ENCODE assay signal across 7 mouse cellular contexts in the genomic region with DNA sequence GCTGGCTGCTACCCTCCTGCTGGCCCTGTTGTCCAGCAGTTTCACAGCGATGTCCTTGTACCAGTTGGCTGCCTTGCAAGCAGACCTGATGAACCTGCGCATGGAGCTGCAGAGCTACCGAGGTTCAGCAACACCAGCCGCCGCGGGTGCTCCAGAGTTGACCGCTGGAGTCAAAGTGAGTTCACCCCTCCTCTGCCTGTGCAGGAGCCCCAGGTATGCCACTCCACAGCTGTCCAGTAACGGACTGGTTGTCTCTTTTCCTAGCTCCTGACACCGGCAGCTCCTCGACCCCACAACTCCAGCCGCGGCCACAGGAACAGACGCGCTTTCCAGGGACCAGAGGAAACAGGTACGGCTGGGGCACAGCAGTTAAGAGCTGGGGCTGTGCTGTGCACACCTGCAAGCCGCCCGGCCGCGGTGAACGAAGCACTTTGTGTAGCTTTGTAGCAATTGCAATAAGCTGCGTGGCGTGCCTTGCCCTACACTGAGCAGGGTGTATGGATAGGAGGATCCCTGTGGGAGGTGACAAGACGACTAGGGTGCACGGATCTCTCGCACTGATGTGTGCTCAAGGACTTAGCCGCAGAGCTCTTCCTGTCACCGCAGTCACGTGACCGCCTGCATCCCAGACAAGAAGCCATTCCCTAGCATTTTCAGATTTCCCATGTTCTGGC. TPM values are rescaled to one million over a fixed set of nuclear protein-coding genes. Genes with fewer than 3 reads are reported as not detected.
DNase-seq lines count a peak whose midpoint lies in the region; ATAC-seq and TF ChIP-seq lines count a peak whose summit lies in the region.

No protein-coding gene starts in this region.

- H3K4me1 ChIP-seq in ES-E14 (ENCODE audit: control insufficient read depth in 2 of 2, insufficient read depth in 2 of 2, low read length in 2 of 2, poor library complexity in 1 of 2) = no peaks in the 10 kb centered on the region
- H3K4me1 ChIP-seq in embryonic facial prominence, embryonic 11.5 days (ENCODE audit: control insufficient read depth, insufficient read depth, low read length) = no peaks in the 10 kb centered on the region

- H3K27ac ChIP-seq in ES-E14 (ENCODE audit: insufficient read depth, low read depth, low read length, poor library complexity, severe bottlenecking) (no peak overlapping the region), macrophage (no peak overlapping the region)
- H3K27ac ChIP-seq in embryonic facial prominence, embryonic 11.5 days (replicated peaks; ENCODE audit: low read depth, low read length) = no peak overlapping the region

- 0 out of 2 replicates have a peak, but pooled peaks have one; percentile 59 for ATAC-seq in embryonic facial prominence, embryonic 11.5 days (replicated peaks; ENCODE audit: insufficient number of reproducible peaks, low FRiP score, low TSS enrichment, low read depth)
- ATAC-seq in hematopoietic stem cell, adult 5-6 weeks (replicated peaks in 1 of 2; ENCODE audit: insufficient read depth in 1 of 2, low FRiP score in 2 of 2, low TSS enrichment in 1 of 2, low read depth in 1 of 2, poor library complexity in 2 of 2, severe bottlenecking in 2 of 2) = peak; percentile 6 to 52; a peak in 2 of 4 replicates

- no peaks in the 10 kb centered on the region for H3K79me2 ChIP-seq in macrophage (ENCODE audit: inconsistent target)

- peak overlapping the region; percentile 40 for H3K9ac ChIP-seq in ES-E14 (ENCODE audit: insufficient read depth, low read depth, low read length, poor library complexity, severe bottlenecking)
- peak overlapping the region; percentile 48 for H3K9ac ChIP-seq in embryonic facial prominence, embryonic 11.5 days (replicated peaks; ENCODE audit: low read length)

- in situ Hi-C loops in ES-E14 (cut with MboI; ENCODE audit: low sequenced_read_pairs in 2 of 2, unreplicated experiment in 2 of 2) = no loop called here

- no peaks in the 10 kb centered on the region for H3K9me3 ChIP-seq in ES-E14 (ENCODE audit: control insufficient read depth, insufficient read depth, low read depth, low read length)
- no peaks in the 10 kb centered on the region for H3K9me3 ChIP-seq in embryonic facial prominence, embryonic 11.5 days (replicated peaks; ENCODE audit: control insufficient read depth, low read length)

- H3K27me3 ChIP-seq in embryonic facial prominence, embryonic 11.5 days (ENCODE audit: control insufficient read depth, insufficient read depth, low read length) = no peaks in the 10 kb centered on the region; the same call in 1 of the 2 replicates

- H3K4me3 ChIP-seq in ES-E14 (ENCODE audit: insufficient read depth in 1 of 2, low read depth in 1 of 2, low read length in 2 of 2, poor library complexity in 1 of 2, severe bottlenecking in 1 of 2) (peak overlapping the region; percentile 65 to 67), macrophage (ENCODE audit: inconsistent target) (peak overlapping the region; percentile 10; the same call in 1 of the 2 replicates)
- H3K4me3 ChIP-seq in embryonic facial prominence, embryonic 11.5 days (ENCODE audit: low read depth, low read length) = peak overlapping the region; percentile 40

- no peaks in the 10 kb centered on the region for H3K36me3 ChIP-seq in ES-E14 (ENCODE audit: control insufficient read depth, insufficient read depth, low read length, poor library complexity, severe bottlenecking)
- H3K36me3 ChIP-seq in embryonic facial prominence, embryonic 11.5 days (replicated peaks; ENCODE audit: control insufficient read depth, insufficient read depth, low read depth, low read length) = no peaks in the 10 kb centered on the region
- no peaks in the 10 kb centered on the region for H3K36me3 ChIP-seq in macrophage (ENCODE audit: inconsistent target)

- peak; percentile 42 for DNase-seq in ES-E14 (ENCODE audit: low read depth, low spot score)
- DNase-seq in adrenal gland, postnatal 10 days = peak; percentile 55
- DNase-seq in embryonic facial prominence, embryonic 11.5 days (ENCODE audit: low spot score) = peak; percentile 66
- DNase-seq in layer of hippocampus, postnatal 25 days (ENCODE audit: extremely low spot score in 1 of 2, low spot score in 1 of 2) = peak; percentile 18 to 30
- DNase-seq in skeletal muscle tissue, adult 2 months (ENCODE audit: low read depth, low spot score) = peak; percentile 7

- whole genome bisulfite sequencing in embryonic facial prominence, embryonic 11.5 days = 6% methylated on average over 29 of the region's 29 CpGs
- 7% methylated on average over 29 of the region's 29 CpGs for WGBS in macrophage (ENCODE audit: missing documents)

- peak overlapping the region; percentile 72 for H3K4me2 ChIP-seq in embryonic facial prominence, embryonic 11.5 days (ENCODE audit: low read depth, low read length)

TF ChIP-seq in ES-E14, 5 proteins besides CTCF, POLR2A, EP300 and RAD21:
- TF ChIP-seq HCFC1 (IDR thresholded peaks at IDR 0.05; ENCODE audit: borderline replicate concordance, insufficient read depth, low read length) = no peak
- TF ChIP-seq CHD2 (IDR thresholded peaks at IDR 0.05; ENCODE audit: low read depth, low read length) = no peak
- TF ChIP-seq ZC3H11A (IDR thresholded peaks at IDR 0.05; ENCODE audit: borderline replicate concordance, low read depth, low read length) = no peak

RNA-seq across cellular contexts. Expression of a gene that starts 0.9 kb away (rescaled TPM):
- total RNA-seq in ES-E14 (2012; rRNA removed) = 0.21 and 0.31 TPM in 2 replicates
- total RNA-seq in adrenal gland, postnatal 10 days (2021) = 1 to 10 TPM; 2.3 to 4.5 TPM
- 0.17 TPM in 1 of 2 replicates, not detected in the other for polyA plus RNA-seq in embryonic facial prominence, embryonic 11.5 days (2014; fragmentation: Nextera tagmentation; extraction: Ambion mirVana)
- 2.2 TPM in 2 replicates for total RNA-seq in hematopoietic stem cell, adult 5-6 weeks (2017)
- 1 to 10 TPM; 3.2 to 4.2 TPM for total RNA-seq in layer of hippocampus, postnatal 25 days (2021)
- total RNA-seq in macrophage (2018; cell fraction: chromatin; rRNA removed) = 1 to 10 TPM in 25 of 26 experiments, under 1 TPM in 1; 0.67 to 6.9 (median 3.1) TPM
- total RNA-seq in macrophage (2018; cell fraction: cytosol; rRNA removed) = 1 to 10 TPM in 14 of 26 experiments, under 1 TPM in 12; 0.29 to 3.6 (median 1.7) TPM
- 1 to 10 TPM; 1.1 to 7.9 (median 3.1) TPM for total RNA-seq in macrophage (2018; cell fraction: nucleus; rRNA removed)
- polyA plus RNA-seq in macrophage (2018) = 0.35 to 0.56 TPM (median 0.37 TPM) in 3 replicates

RNA-seq across cellular contexts. Expression of a gene that starts 29.6 kb away (rescaled TPM):
- total RNA-seq in ES-E14 (2012; rRNA removed) = 26.4 and 28.5 TPM in 2 replicates
- 10 to 100 TPM; 17.9 to 18.1 TPM for total RNA-seq in adrenal gland, postnatal 10 days (2021)
- polyA plus RNA-seq in embryonic facial prominence, embryonic 11.5 days (2014; fragmentation: Nextera tagmentation; extraction: Ambion mirVana) = 22.0 and 25.6 TPM in 2 replicates
- 13.6 and 15.4 TPM in 2 replicates for total RNA-seq in hematopoietic stem cell, adult 5-6 weeks (2017)
- total RNA-seq in layer of hippocampus, postnatal 25 days (2021) = 10 to 100 TPM; 29.1 to 30.7 TPM
- 10 to 100 TPM in 16 of 26 experiments, 1 to 10 TPM in 10; 4.4 to 20.4 (median 11.7) TPM for total RNA-seq in macrophage (2018; cell fraction: chromatin; rRNA removed)
- 10 to 100 TPM; 13.0 to 19.4 (median 15.5) TPM for total RNA-seq in macrophage (2018; cell fraction: cytosol; rRNA removed)
- 10 to 100 TPM in 22 of 26 experiments, 1 to 10 TPM in 4; 7.5 to 28.4 (median 18.0) TPM for total RNA-seq in macrophage (2018; cell fraction: nucleus; rRNA removed)
- polyA plus RNA-seq in macrophage (2018) = 10.5 to 13.8 TPM (median 12.7 TPM) in 3 replicates

RNA-seq across cellular contexts. Expression of a gene that starts 29.6 kb away (rescaled TPM):
- 3.7 and 5.8 TPM in 2 replicates for total RNA-seq in ES-E14 (2012; rRNA removed)
- 1 to 10 TPM; 4.9 to 5.0 TPM for total RNA-seq in adrenal gland, postnatal 10 days (2021)
- polyA plus RNA-seq in embryonic facial prominence, embryonic 11.5 days (2014; fragmentation: Nextera tagmentation; extraction: Ambion mirVana) = 9.2 and 9.9 TPM in 2 replicates
- 1.6 and 1.7 TPM in 2 replicates for total RNA-seq in hematopoietic stem cell, adult 5-6 weeks (2017)
- 10 to 100 TPM; 10.7 to 10.9 TPM for total RNA-seq in layer of hippocampus, postnatal 25 days (2021)
- 1 to 10 TPM in 18 of 26 experiments, under 1 TPM in 8; 0.34 to 5.2 (median 1.5) TPM for total RNA-seq in macrophage (2018; cell fraction: chromatin; rRNA removed)
- total RNA-seq in macrophage (2018; cell fraction: cytosol; rRNA removed) = 1 to 10 TPM; 1.3 to 4.1 (median 3.2) TPM
- 1 to 10 TPM; 1.1 to 7.4 (median 2.3) TPM for total RNA-seq in macrophage (2018; cell fraction: nucleus; rRNA removed)
- 2.8 to 4.0 TPM (median 3.8 TPM) in 3 replicates for polyA plus RNA-seq in macrophage (2018)

Comparison
In these comparisons a context has a peak if more than half of its experiments do, and no peak if none do; other contexts are left out.
1. DNase-seq: peak in every context shown above with its lines; median percentile 66 in embryonic facial prominence, embryonic 11.5 days; 55 in adrenal gland, postnatal 10 days; 42 in ES-E14; 24 in layer of hippocampus, postnatal 25 days; 7 in skeletal muscle tissue, adult 2 months.
2. H3K4me3 ChIP-seq: peak in every context shown above with its lines; median percentile 66 in ES-E14; 40 in embryonic facial prominence, embryonic 11.5 days; 10 in macrophage.